Mouse (Mus musculus) mesoderm, embryonic 11.5 days (tissue): ENCODE data around the gene Cacna1d.

Source experiments
- DNase-seq: peaks from one replicate; pipeline ENCODE4 v3.0.0-alpha.2; 2012; ENCODE audit warnings: low read depth, low spot score

The Cacna1d gene

GRCm38 (mm10) chr14:30491342-30491741 is at the start of gene Cacna1d:
Gene Cacna1d, minus strand, starts transcription at chr14:30491455.
- no peak for DNase-seq

GRCm38 (mm10) chr14:30533780-30534450 is 42.7 kb upstream of the Cacna1d start:
- no peak for DNase-seq

- DNase-seq: no peak
These were observed 40.6 kb upstream of the Cacna1d start for GRCm38 (mm10) chr14:30531896-30532295.

GRCm38 (mm10) chr14:30531431-30531830 is 40.2 kb upstream of the Cacna1d start:
- DNase-seq: no peak

GRCm38 (mm10) chr14:30530726-30531269 is 39.5 kb upstream of the Cacna1d start:
- no peak for DNase-seq

GRCm38 (mm10) chr14:30529454-30529853 is 38.2 kb upstream of the Cacna1d start:
- no peak for DNase-seq

GRCm38 (mm10) chr14:30528961-30529360 is 37.7 kb upstream of the Cacna1d start:
- no peak for DNase-seq

GRCm38 (mm10) chr14:30528392-30528791 is 37.1 kb upstream of the Cacna1d start:
- no peak for DNase-seq

- no peak for DNase-seq
These were observed 32.1 kb upstream of the Cacna1d start for GRCm38 (mm10) chr14:30523356-30523755.

GRCm38 (mm10) chr14:30519323-30519722 is 28.1 kb upstream of the Cacna1d start:
- no peak for DNase-seq

GRCm38 (mm10) chr14:30515931-30516723 is 24.9 kb upstream of the Cacna1d start:
- peak; percentile 12 for DNase-seq

GRCm38 (mm10) chr14:30512896-30513295 is 21.6 kb upstream of the Cacna1d start:
- DNase-seq: no peak

GRCm38 (mm10) chr14:30510214-30510763 is 19.0 kb upstream of the Cacna1d start:
- no peak for DNase-seq

GRCm38 (mm10) chr14:30504990-30505389 is 13.7 kb upstream of the Cacna1d start:
- no peak for DNase-seq

- no peak for DNase-seq
These were observed 6.9 kb upstream of the Cacna1d start for GRCm38 (mm10) chr14:30498202-30498601.

GRCm38 (mm10) chr14:30494998-30495397 is 3.7 kb upstream of the Cacna1d start:
- DNase-seq: no peak

- DNase-seq: no peak
These were observed 2.0 kb upstream of the Cacna1d start for GRCm38 (mm10) chr14:30493276-30493675.

GRCm38 (mm10) chr14:30479361-30479948 is 11.8 kb downstream of the Cacna1d start, which contains the start of gene Dcp1a:
Gene Dcp1a, plus strand, starts transcription at chr14:30479535.
- peak; percentile 96 for DNase-seq

GRCm38 (mm10) chr14:30474416-30474815 is 16.8 kb downstream of the Cacna1d start:
- DNase-seq: no peak

- DNase-seq: no peak
These were observed 17.6 kb downstream of the Cacna1d start for GRCm38 (mm10) chr14:30473605-30474004.

GRCm38 (mm10) chr14:30463312-30463711 is 27.9 kb downstream of the Cacna1d start:
- DNase-seq: no peak
